In the genomic region with DNA sequence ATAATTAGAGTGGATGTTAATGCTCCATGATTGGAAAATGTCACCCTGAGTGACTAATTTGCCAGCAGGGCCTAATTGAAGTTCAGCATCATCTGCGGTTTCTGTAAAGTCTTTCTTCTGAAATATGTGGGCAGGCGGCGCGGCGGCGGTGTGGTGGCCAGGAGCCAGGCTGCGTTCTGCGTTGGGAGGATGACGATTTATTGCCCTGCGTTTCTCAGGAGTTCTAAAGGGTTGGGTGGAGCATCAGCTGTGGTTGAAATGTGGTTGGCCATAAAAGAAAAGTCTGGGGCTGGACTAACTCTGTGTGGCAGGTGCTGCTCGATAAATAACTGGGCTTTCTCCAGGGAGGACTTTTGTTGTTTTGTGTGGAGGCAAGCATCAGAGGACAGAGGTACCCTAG, we compare ENCODE assay signal across 19 mouse cellular contexts.
A peak's percentile ranks its signal among the peaks of the same experiment; 100 is the strongest.
DNase-seq lines count a peak whose midpoint lies in the region; ATAC-seq and TF ChIP-seq lines count a peak whose summit lies in the region.
"Had no signal": no experiment of that assay in that cellular context is flagged by ENCODE, and none has a peak within 500 bp of the region (broad histone marks: within the 10 kb centered on the region; RNA-seq: fewer than 3 reads in every experiment).

No protein-coding gene starts in this region.

- 67% methylated on average over 11 of the region's 11 CpGs for WGBS in hindbrain, embryonic 13.5 days
- 71% methylated on average over 11 of the region's 11 CpGs for WGBS in hindbrain, embryonic 12.5 days

- H3K4me3 ChIP-seq in hindbrain, embryonic 13.5 days: no peak overlapping the region
- H3K4me3 ChIP-seq in hindbrain, embryonic 12.5 days: no peak overlapping the region
- H3K4me3 ChIP-seq: embryonic facial prominence, embryonic 13.5 days; heart, embryonic 12.5 days; midbrain, embryonic 12.5 days; myocyte had no signal

- H3K4me1 ChIP-seq in hindbrain, embryonic 13.5 days (replicated peaks): peaks cover 11% of the 10 kb centered on the region
- peaks cover 11% of the 10 kb centered on the region for H3K4me1 ChIP-seq in hindbrain, embryonic 12.5 days
- H3K4me1 ChIP-seq: embryonic facial prominence, embryonic 13.5 days had no signal

- H3K9ac ChIP-seq in hindbrain, embryonic 13.5 days: no peak overlapping the region
- no peak overlapping the region for H3K9ac ChIP-seq in hindbrain, embryonic 12.5 days
- H3K9ac ChIP-seq: embryonic facial prominence, embryonic 13.5 days; heart, embryonic 12.5 days; liver, postnatal 0 days; midbrain, embryonic 12.5 days had no signal

- no peak for ATAC-seq in hindbrain, embryonic 13.5 days (ENCODE audit: low FRiP score)
- no peak for ATAC-seq in hindbrain, embryonic 12.5 days (ENCODE audit: low FRiP score)
- ATAC-seq: hindbrain, embryonic 16.5 days; intestine, postnatal 0 days; liver, postnatal 0 days had no signal

- no peak for TF ChIP-seq CTCF in brain, embryonic 14.5 days (IDR thresholded peaks at IDR 0.05; ENCODE audit: borderline replicate concordance, extremely low read depth, insufficient read depth, insufficient read length)

- no peak for TF ChIP-seq POLR2A in brain, embryonic 14.5 days (IDR thresholded peaks at IDR 0.05; ENCODE audit: borderline replicate concordance, extremely low read depth, insufficient read depth, insufficient read length, poor library complexity, severe bottlenecking)

- no peaks in the 10 kb centered on the region for H3K36me3 ChIP-seq in hindbrain, embryonic 13.5 days
- H3K36me3 ChIP-seq in hindbrain, embryonic 12.5 days: no peaks in the 10 kb centered on the region
- H3K36me3 ChIP-seq: embryonic facial prominence, embryonic 13.5 days; heart, embryonic 12.5 days; midbrain, embryonic 12.5 days had no signal

- H3K27ac ChIP-seq in hindbrain, embryonic 13.5 days: 0 out of 2 replicates have a peak overlapping the region, but pooled peaks have one; percentile 15
- H3K27ac ChIP-seq in hindbrain, embryonic 12.5 days: no peak overlapping the region
- H3K27ac ChIP-seq: embryonic facial prominence, embryonic 13.5 days; midbrain, embryonic 12.5 days had no signal

- peaks cover 3% of the 10 kb centered on the region; the same call in 1 of the 2 replicates for H3K27me3 ChIP-seq in hindbrain, embryonic 13.5 days
- H3K27me3 ChIP-seq in hindbrain, embryonic 12.5 days: no peaks in the 10 kb centered on the region
- H3K27me3 ChIP-seq: embryonic facial prominence, embryonic 13.5 days; heart, embryonic 12.5 days had no signal

- peak; percentile 53 for DNase-seq in Muller cell, postnatal 12 days (ENCODE audit: inconsistent ontology term)
- DNase-seq in brain, embryonic 14.5 days (ENCODE audit: low read depth): peak; percentile 55
- DNase-seq in layer of hippocampus, postnatal 14 days (ENCODE audit: low spot score in 2 of 2): peak; percentile 37 to 42
- DNase-seq in lung, postnatal 25 days (ENCODE audit: low spot score): no peak
- DNase-seq in frontal cortex, postnatal 14 days (ENCODE audit: low spot score in 2 of 2): no peak
- DNase-seq: cerebellum, adult 11-12 months; kidney, postnatal 10 days; liver; liver, postnatal 0 days; lung, postnatal 4 days; thymus, postnatal 36 days had no signal

- H3K4me2 ChIP-seq in hindbrain, embryonic 13.5 days: no peak overlapping the region
- no peak overlapping the region for H3K4me2 ChIP-seq in hindbrain, embryonic 12.5 days (replicated peaks)
- H3K4me2 ChIP-seq: embryonic facial prominence, embryonic 13.5 days; heart, embryonic 12.5 days; midbrain, embryonic 12.5 days had no signal

- H3K9me3 ChIP-seq in hindbrain, embryonic 13.5 days: no peaks in the 10 kb centered on the region
- H3K9me3 ChIP-seq in hindbrain, embryonic 12.5 days (replicated peaks): no peaks in the 10 kb centered on the region
- H3K9me3 ChIP-seq: embryonic facial prominence, embryonic 13.5 days; heart, embryonic 12.5 days; midbrain, embryonic 12.5 days had no signal

Comparison
In these comparisons a context has a peak if more than half of its experiments do, and no peak if none do; other contexts are left out.
1. DNase-seq: peak in Muller cell, postnatal 12 days (single experiment), brain, embryonic 14.5 days (single experiment) and layer of hippocampus, postnatal 14 days (2 of 2); none in lung, postnatal 25 days (single experiment) and frontal cortex, postnatal 14 days (0 of 2).